Mouse (Mus musculus) myocyte (in vitro differentiated cells): ENCODE results near the gene Ralgps1.

ENCODE experiments used
- MAX ChIP-seq: IDR thresholded peaks from one replicate; pipeline ENCODE4 v1.6.1; 2011; ENCODE audit warnings: low read depth, mild to moderate bottlenecking, control low read depth
- MYOG ChIP-seq, 3 experiments: IDR thresholded peaks; one replicate each; pipeline ENCODE4 v1.6.1; 2011; ENCODE audit warnings: control low read depth in 2 of 3, low read depth in 2 of 3, mild to moderate bottlenecking in 2 of 3; ENCODE audit not compliant: insufficient read length in 2 of 3, control insufficient read depth in 1 of 3, insufficient read depth in 1 of 3
- POLR2A ChIP-seq: IDR thresholded peaks from one replicate; pipeline ENCODE4 v1.6.1; 2011; ENCODE audit warnings: low read depth, mild to moderate bottlenecking, control low read depth, moderate library complexity; ENCODE audit not compliant: insufficient read length
- REST ChIP-seq: IDR thresholded peaks from one replicate; pipeline ENCODE4 v1.6.1; 2011; ENCODE audit warnings: mild to moderate bottlenecking, control low read depth, moderate library complexity; ENCODE audit not compliant: insufficient read depth, insufficient read length
- SRF ChIP-seq: IDR thresholded peaks from one replicate; pipeline ENCODE4 v1.6.1; 2011; ENCODE audit warnings: low read depth; ENCODE audit not compliant: control insufficient read depth, insufficient read length
- TCF12 ChIP-seq: IDR thresholded peaks from one replicate; pipeline ENCODE4 v1.6.1; 2011; ENCODE audit warnings: mild to moderate bottlenecking, control low read depth; ENCODE audit not compliant: poor library complexity, insufficient read depth, severe bottlenecking
- USF1 ChIP-seq: IDR thresholded peaks from one replicate; pipeline ENCODE4 v1.6.1; 2011; ENCODE audit warnings: low read depth, mild to moderate bottlenecking, control low read depth, moderate library complexity

DNA sequence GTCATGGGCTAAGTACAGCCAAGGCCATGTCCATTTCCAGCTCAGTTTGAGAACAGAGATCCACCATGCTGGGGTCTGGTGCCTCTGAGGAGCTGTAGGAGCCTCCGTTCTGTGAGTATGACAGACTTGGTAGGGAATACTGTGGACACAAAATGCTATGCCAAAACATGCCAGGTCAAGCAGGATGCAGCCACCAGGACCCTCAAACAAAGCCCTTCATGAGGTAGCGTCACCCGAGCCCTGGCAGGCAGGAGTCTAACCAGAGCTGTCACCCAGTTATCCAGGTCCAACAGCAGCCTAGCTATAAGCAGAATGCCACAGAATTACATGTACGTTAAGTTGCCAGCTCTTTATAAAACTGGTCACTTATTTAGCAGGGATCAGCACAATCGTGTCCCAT, 51.8 kb downstream of the Ralgps1 start:
- TF ChIP-seq MYOG (IDR thresholded peaks at IDR 0.05; ENCODE audit: control insufficient read depth in 1 of 3, insufficient read depth in 1 of 3, insufficient read length in 2 of 3, low read depth in 2 of 3) (no peak), TCF12 (no peak), POLR2A (no peak), SRF (no peak), REST (no peak), MAX (no peak), USF1 (no peak)
